Mouse (Mus musculus): Measurements from ENCODE around the gene Cse1l. TPM values are rescaled to one million over a fixed set of nuclear protein-coding genes. Genes with fewer than 3 reads are reported as not detected.
A peak's percentile ranks its signal among the peaks of the same experiment; 100 is the strongest.

Cse1l gene
- total and polyA plus RNA-seq, 3 experiments: 76.0 to 165 (median 162) TPM

GRCm38 (mm10) chr2:166944346-166944745 lies 38.5 kb downstream of the Cse1l start:
- Histone ChIP-seq H3K4me2 (ENCODE audit: insufficient read depth, low read depth, poor library complexity, severe bottlenecking) (no peak overlapping the region), H3K4me3 (replicated peaks in 1 of 3; ENCODE audit: low read depth in 2 of 3, low read length in 2 of 3, poor library complexity in 1 of 3) (no peak overlapping the region), H3K27ac (ENCODE audit: insufficient read depth, low read depth) (no peak overlapping the region), H3K36me3 (replicated peaks in 1 of 2; ENCODE audit: control insufficient read depth in 1 of 2, insufficient read depth in 1 of 2, low read length in 1 of 2) (peaks cover 67 to 91% of the 10 kb centered on the region in 2 experiments), H3K9me3 (replicated peaks; ENCODE audit: low read length) (no peaks in the 10 kb centered on the region), H3K9ac (ENCODE audit: insufficient read depth, low read depth) (no peak overlapping the region), H3K27me3 (replicated peaks) (no peaks in the 10 kb centered on the region), H3K4me1 (ENCODE audit: control insufficient read depth in 1 of 2, insufficient read depth in 2 of 2) (no peaks in the 10 kb centered on the region), H3K79me2 (replicated peaks; ENCODE audit: control insufficient read depth, extremely low read depth, insufficient read depth, poor library complexity, severe bottlenecking) (no peaks in the 10 kb centered on the region; the same call in 1 of the 2 replicates)
- TF ChIP-seq UBTF (IDR thresholded peaks at IDR 0.05; ENCODE audit: low read depth, low read length): no peak
- no peak for TF ChIP-seq ZC3H11A (IDR thresholded peaks at IDR 0.05; ENCODE audit: low read depth, low read length)
- no peak for TF ChIP-seq SMC3 (IDR thresholded peaks at IDR 0.05; ENCODE audit: low read depth, low read length)
- no peak for TF ChIP-seq BHLHE40 (IDR thresholded peaks at IDR 0.05; ENCODE audit: low read depth, low read length)
- no peak for TF ChIP-seq MEF2A (IDR thresholded peaks at IDR 0.05; ENCODE audit: borderline replicate concordance, low read depth, low read length)
- TF ChIP-seq RAD21 (IDR thresholded peaks at IDR 0.05; ENCODE audit: low read depth, low read length): no peak
- no peak for TF ChIP-seq PAX5 (IDR thresholded peaks at IDR 0.05; ENCODE audit: low read length)
- TF ChIP-seq SIN3A (IDR thresholded peaks at IDR 0.05; ENCODE audit: low read length): no peak
- no peak for TF ChIP-seq CTCF (conservative IDR thresholded peaks at IDR 0.05 in 1 of 2, IDR thresholded peaks at IDR 0.05 in 1 of 2; ENCODE audit: low read depth in 2 of 2, low read length in 2 of 2)
- no peak for TF ChIP-seq JUN (IDR thresholded peaks at IDR 0.05; ENCODE audit: insufficient read depth, low read depth, low read length)
- TF ChIP-seq IRF4 (IDR thresholded peaks at IDR 0.05; ENCODE audit: low read depth, low read length): no peak
- no peak for TF ChIP-seq KAT2A (IDR thresholded peaks at IDR 0.05; ENCODE audit: insufficient replicate concordance, low read length)
- no peak for TF ChIP-seq ELF1 (IDR thresholded peaks at IDR 0.05; ENCODE audit: low read depth, low read length)
- no peak for TF ChIP-seq NELFE (IDR thresholded peaks at IDR 0.05; ENCODE audit: low read depth, low read length)
- TF ChIP-seq ZMIZ1 (IDR thresholded peaks at IDR 0.05; ENCODE audit: low read depth, low read length): no peak
- TF ChIP-seq CHD2 (IDR thresholded peaks at IDR 0.05; ENCODE audit: low read length): no peak
- dilution Hi-C loops (cut with MboI; ENCODE audit: extremely low pct_ligation_motif_present, extremely low pct_unique_long_range_greater_than_20kb, low sequenced_read_pairs): no loop called here
- no peak for DNase-seq (ENCODE audit: extremely low read depth)
- in situ Hi-C loops (cut with MboI; ENCODE audit: low pct_ligation_motif_present, low pct_unique_long_range_greater_than_20kb, low sequenced_read_pairs): no loop called here

GRCm38 (mm10) chr2:166945456-166945855 lies 39.6 kb downstream of the Cse1l start:
- no peaks in the 10 kb centered on the region; the same call in 1 of the 2 replicates for H3K79me2 ChIP-seq (replicated peaks; ENCODE audit: control insufficient read depth, extremely low read depth, insufficient read depth, poor library complexity, severe bottlenecking)
- H3K27ac ChIP-seq (ENCODE audit: insufficient read depth, low read depth): no peak overlapping the region
- no peak overlapping the region for H3K4me3 ChIP-seq (replicated peaks in 1 of 3; ENCODE audit: low read depth in 2 of 3, low read length in 2 of 3, poor library complexity in 1 of 3)
- peak; percentile 38 for TF ChIP-seq RAD21 (IDR thresholded peaks at IDR 0.05; ENCODE audit: low read depth, low read length)
- peak; percentile 51 for TF ChIP-seq SMC3 (IDR thresholded peaks at IDR 0.05; ENCODE audit: low read depth, low read length)
- TF ChIP-seq BHLHE40 (IDR thresholded peaks at IDR 0.05; ENCODE audit: low read depth, low read length): no peak
- TF ChIP-seq CTCF (conservative IDR thresholded peaks at IDR 0.05 in 1 of 2, IDR thresholded peaks at IDR 0.05 in 1 of 2; ENCODE audit: low read depth in 2 of 2, low read length in 2 of 2): peak in 1 of 2 experiments; percentile 61; a peak in 2 of 4 replicates
- TF ChIP-seq JUND (conservative IDR thresholded peaks at IDR 0.05; ENCODE audit: low read depth, low read length): no peak
- no peak for TF ChIP-seq E2F4 (IDR thresholded peaks at IDR 0.05; ENCODE audit: insufficient replicate concordance, low read depth, low read length)
- 0 out of 2 replicates have a peak, but pooled peaks have one; percentile 32 for TF ChIP-seq MYC (IDR thresholded peaks at IDR 0.05; ENCODE audit: low read depth, low read length)
- TF ChIP-seq HCFC1 (IDR thresholded peaks at IDR 0.05; ENCODE audit: low read depth, low read length): no peak
- peaks cover 76 to 95% of the 10 kb centered on the region in 2 experiments for H3K36me3 ChIP-seq (replicated peaks in 1 of 2; ENCODE audit: control insufficient read depth in 1 of 2, insufficient read depth in 1 of 2, low read length in 1 of 2)
- dilution Hi-C loops (cut with MboI; ENCODE audit: extremely low pct_ligation_motif_present, extremely low pct_unique_long_range_greater_than_20kb, low sequenced_read_pairs) (no loop called here), in situ Hi-C loops (cut with MboI; ENCODE audit: low pct_ligation_motif_present, low pct_unique_long_range_greater_than_20kb, low sequenced_read_pairs) (no loop called here)
- no peaks in the 10 kb centered on the region for H3K27me3 ChIP-seq (replicated peaks)
- H3K9me3 ChIP-seq (replicated peaks; ENCODE audit: low read length): no peaks in the 10 kb centered on the region
- no peaks in the 10 kb centered on the region for H3K4me1 ChIP-seq (ENCODE audit: control insufficient read depth in 1 of 2, insufficient read depth in 2 of 2)
- no peak overlapping the region for H3K9ac ChIP-seq (ENCODE audit: insufficient read depth, low read depth)
- DNase-seq (ENCODE audit: extremely low read depth): peak; percentile 29
- H3K4me2 ChIP-seq (ENCODE audit: insufficient read depth, low read depth, poor library complexity, severe bottlenecking): no peak overlapping the region
